Mouse (Mus musculus): ENCODE results near the gene Washc4.
A peak's percentile ranks its signal among the peaks of the same experiment; 100 is the strongest.

Washc4 gene

GRCm38 (mm10) chr10:83644865-83645715 is 101.5 kb downstream of the Washc4 start:
- peak; percentile 98 for TF ChIP-seq GATA4 (IDR thresholded peaks at IDR 0.05; ENCODE audit: insufficient replicate concordance, low read length)

GRCm38 (mm10) chr10:83645716-83645990 is 102.1 kb downstream of the Washc4 start:
- no peak for TF ChIP-seq GATA4 (IDR thresholded peaks at IDR 0.05; ENCODE audit: insufficient replicate concordance, low read length)
